ENCODE assay signal across 1 mouse cellular context in the genomic region with DNA sequence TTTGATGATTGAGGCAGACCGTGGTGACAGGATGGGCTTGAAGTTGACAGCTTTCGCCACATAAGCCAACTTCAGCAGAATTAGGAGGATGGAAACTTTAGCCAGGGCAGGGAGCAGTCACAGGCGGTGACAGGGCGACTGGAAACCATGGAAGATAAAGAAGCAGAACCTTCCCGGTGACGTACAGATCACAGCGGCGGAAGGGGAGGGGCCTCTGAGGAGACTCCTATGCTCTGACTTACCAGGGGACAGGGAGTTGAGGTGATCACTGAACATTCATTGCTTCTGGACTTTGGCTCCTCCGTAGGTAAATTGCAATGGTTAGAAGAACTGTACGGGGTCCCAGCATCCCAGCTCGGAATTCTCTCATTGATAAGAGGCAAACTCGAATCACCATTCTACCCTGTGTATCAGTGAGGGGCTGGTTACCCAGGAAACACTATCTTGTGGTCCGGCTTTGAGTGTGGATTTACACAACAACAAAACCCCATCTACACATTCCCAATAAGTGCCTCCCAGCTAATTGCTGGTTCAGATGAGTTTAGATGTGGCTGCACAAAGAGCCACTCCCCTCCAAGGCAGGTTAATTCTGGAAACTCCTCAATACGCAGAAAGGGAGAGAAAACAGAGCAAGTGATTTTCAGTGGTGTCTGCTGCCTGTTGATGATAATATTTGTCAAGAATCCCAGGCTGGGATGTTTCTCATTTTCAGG.
TF ChIP-seq lines count a peak whose summit lies in the region.

No protein-coding gene starts in this region.

TF ChIP-seq in CH12.LX, 34 proteins besides CTCF, POLR2A, EP300 and RAD21:
- TF ChIP-seq JUN (IDR thresholded peaks at IDR 0.05; ENCODE audit: insufficient read depth, low read depth, low read length) (no peak), TBP (conservative IDR thresholded peaks at IDR 0.05; ENCODE audit: low read depth, low read length) (no peak), USF2 (conservative IDR thresholded peaks at IDR 0.05; ENCODE audit: low read depth, low read length) (no peak), NELFE (IDR thresholded peaks at IDR 0.05; ENCODE audit: low read depth, low read length) (no peak), SIN3A (IDR thresholded peaks at IDR 0.05; ENCODE audit: low read length) (no peak), MAZ (IDR thresholded peaks at IDR 0.05; ENCODE audit: low read depth, low read length) (no peak), USF1 (IDR thresholded peaks at IDR 0.05; ENCODE audit: low read depth, low read length) (no peak), MAFK (IDR thresholded peaks at IDR 0.05; ENCODE audit: insufficient replicate concordance, low read length) (no peak), MAX (IDR thresholded peaks at IDR 0.05; ENCODE audit: low read length) (no peak), ZKSCAN1 (IDR thresholded peaks at IDR 0.05; ENCODE audit: borderline replicate concordance, low read depth, low read length) (no peak), MXI1 (IDR thresholded peaks at IDR 0.05; ENCODE audit: low read depth, low read length) (no peak), ZC3H11A (IDR thresholded peaks at IDR 0.05; ENCODE audit: low read depth, low read length) (no peak), E2F4 (IDR thresholded peaks at IDR 0.05; ENCODE audit: insufficient replicate concordance, low read depth, low read length) (no peak), RCOR1 (conservative IDR thresholded peaks at IDR 0.05; ENCODE audit: low read depth, low read length) (no peak), UBTF (IDR thresholded peaks at IDR 0.05; ENCODE audit: low read depth, low read length) (no peak), BHLHE40 (IDR thresholded peaks at IDR 0.05; ENCODE audit: low read depth, low read length) (no peak)
